Mouse (Mus musculus) layer of hippocampus, adult 11-12 months (tissue): ENCODE results near the gene Olfr311.

Source experiments
- DNase-seq: peaks from one replicate; pipeline ENCODE4 v3.0.0; 2022; ENCODE audit warnings: low spot score

Olfr311 gene

DNA sequence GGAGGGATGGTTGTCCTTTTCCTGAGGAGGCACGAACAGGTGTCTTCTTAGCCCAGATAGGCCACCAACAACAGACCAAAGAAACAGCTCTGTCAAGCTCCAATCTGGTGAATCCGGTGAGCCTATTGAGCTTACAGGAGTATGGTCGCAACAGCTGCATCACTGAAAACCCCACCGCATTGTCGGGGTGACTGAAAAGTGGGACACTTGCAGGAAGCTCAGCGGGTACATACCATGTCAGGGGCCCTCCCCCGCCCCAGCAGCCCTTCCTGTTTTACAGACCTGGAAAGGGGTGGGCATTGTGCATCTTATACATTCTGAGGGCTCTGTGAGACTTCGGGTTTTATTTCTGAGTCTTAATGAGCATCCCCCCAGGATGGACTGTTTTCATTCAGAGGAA is 44.7 kb downstream of the Olfr311 start:
- no peak for DNase-seq

DNA sequence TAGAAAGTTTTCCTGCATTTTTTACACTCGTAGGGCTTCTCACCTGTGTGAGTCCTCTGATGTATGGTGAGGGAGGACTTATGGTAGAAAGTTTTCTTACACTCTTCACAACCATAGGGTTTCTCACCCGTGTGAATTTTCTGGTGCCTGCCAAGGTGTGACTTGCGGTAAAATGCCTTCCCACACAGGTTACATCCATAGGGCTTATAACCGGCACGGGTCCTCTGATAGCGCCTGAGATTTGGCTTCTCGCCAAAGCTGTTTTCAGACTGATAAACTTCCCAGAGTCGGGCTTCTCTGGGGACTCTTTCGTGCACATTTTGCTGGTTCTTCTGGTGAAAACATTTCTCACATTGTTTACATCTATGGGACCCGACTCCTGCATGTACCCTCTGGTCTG is 51.5 kb downstream of the Olfr311 start:
- DNase-seq, result no peak
